Mouse (Mus musculus): ENCODE results near the gene Pla2g3. TPM values are rescaled to one million over a fixed set of nuclear protein-coding genes. Genes with fewer than 3 reads are reported as not detected.

The Pla2g3 gene
- total RNA-seq, 4 experiments from 2014 or later: 0.14 to 0.16 TPM; not detected in 2

DNA sequence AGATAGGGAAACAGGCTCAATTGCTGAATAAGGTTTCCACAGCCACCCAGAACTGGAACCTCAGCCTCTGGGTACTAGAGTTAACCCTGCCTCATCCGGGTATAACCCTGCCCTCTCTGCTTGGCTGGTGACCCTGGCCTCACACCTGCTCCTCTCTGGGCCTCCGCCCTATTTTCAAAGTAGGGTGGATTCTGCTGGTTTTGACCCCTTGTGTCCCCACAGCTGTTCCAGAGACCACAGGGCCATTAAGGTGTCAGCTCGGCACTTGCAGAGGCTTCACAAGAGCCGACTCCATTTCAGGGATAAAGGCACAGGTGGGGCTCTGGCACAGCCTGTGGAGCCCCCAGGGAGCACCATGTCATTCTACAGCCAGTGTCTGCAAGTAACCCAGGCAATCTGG lies 4.7 kb downstream of the Pla2g3 start:
- no peak for DNase-seq (ENCODE audit: low spot score)

DNA sequence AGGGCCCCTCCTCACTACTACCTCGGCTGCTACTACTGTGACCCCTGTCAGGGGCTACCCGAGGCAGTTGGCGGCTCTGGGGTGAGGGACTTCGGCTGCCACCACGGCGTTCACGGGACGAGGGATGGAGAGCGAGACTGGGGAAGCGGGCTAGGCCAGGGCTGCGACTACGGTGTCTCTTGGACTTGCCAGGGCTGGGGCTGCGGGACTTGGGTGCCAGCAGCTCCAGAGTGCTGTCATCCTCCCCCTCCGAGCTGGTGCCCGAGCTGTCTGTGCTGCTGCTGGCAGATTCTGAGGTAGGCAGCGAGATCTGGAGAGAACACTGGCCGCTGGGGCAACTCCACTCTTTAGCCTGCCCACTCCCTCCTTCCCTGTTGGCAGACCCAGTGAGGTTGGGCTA lies 6.8 kb downstream of the Pla2g3 start:
- no peak for DNase-seq (ENCODE audit: low spot score)

DNA sequence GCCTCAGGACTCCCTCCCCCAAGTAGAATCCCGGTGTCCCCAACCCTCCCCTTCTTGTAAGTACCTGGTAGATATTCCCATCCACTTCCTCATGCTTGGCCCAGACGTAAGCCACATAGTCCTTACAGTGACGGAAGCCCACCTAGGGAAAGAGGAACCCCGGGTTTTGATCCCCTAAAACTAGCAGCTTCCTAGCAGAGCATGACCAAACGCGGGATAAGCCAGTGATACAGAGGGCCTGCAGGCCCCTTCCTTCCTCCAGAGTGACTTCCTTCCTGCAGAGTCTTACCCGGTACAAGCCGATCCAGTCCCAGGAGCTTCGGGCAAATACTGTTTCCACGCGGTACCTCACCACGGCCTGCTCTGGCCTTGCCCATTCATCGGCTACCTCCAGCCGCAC lies 7.4 kb downstream of the Pla2g3 start:
- no peak for DNase-seq (ENCODE audit: low spot score)

DNA sequence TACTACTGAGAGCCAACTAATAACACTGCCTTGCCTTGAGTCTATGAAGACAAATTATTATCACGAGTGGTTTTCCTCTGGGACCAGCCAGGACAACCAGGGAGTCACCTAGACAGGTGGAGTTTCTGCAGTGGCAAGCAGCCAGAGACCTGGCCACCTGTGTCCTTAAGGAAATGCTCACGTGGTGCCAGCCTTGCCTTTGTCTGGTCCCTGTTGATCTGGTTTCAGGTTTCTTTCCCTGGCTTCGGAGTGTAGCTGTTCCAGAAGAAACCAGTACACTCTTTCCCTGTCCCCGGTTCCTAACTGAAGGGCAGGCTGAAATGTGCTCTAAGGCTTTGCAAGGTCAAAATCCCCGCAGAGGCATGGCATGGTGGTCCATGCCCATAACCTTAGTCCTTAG lies 8.7 kb downstream of the Pla2g3 start:
- no peak for DNase-seq (ENCODE audit: low spot score)

DNA sequence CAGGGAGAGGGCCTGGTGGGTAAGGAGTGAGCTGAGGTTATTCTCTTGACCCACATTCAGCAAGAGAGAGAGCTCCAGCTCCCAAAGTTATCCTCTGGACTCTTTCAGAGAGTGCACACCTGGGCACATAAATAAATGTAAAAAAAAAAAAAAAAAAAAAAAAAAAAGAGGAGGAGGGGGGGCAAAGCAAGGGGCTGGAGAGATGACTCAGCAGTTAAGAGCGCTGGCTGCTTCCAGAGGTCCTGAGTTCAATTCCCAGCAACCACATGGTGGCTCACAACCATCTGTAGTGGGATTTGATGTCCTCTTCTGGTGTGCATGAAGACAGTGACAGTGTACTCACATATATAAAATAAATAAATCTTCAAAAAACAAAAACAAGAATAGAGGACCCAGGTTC lies 9.2 kb downstream of the Pla2g3 start:
- DNase-seq (ENCODE audit: low spot score): no peak

DNA sequence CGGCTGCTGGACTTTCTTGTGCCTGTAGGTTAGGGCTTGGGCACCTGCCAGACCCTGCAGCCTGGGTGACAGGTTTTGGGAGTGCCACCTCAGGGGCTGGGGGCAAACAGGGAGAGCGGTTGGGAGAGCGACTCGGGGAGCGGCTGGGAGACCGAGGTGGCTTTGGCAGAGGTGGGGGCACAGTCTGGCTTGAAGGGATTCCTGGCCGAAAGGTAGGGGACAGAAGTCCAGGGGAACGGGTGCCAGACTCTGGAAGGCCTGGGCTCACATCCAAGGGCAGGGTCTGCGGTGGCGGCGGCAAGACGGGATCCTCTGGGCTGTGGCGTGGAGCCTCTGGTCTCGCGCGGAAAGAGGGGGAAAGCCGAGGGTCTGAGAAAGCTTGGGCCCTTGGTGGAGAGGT lies 14.0 kb downstream of the Pla2g3 start:
- no peak for DNase-seq (ENCODE audit: low spot score)

DNA sequence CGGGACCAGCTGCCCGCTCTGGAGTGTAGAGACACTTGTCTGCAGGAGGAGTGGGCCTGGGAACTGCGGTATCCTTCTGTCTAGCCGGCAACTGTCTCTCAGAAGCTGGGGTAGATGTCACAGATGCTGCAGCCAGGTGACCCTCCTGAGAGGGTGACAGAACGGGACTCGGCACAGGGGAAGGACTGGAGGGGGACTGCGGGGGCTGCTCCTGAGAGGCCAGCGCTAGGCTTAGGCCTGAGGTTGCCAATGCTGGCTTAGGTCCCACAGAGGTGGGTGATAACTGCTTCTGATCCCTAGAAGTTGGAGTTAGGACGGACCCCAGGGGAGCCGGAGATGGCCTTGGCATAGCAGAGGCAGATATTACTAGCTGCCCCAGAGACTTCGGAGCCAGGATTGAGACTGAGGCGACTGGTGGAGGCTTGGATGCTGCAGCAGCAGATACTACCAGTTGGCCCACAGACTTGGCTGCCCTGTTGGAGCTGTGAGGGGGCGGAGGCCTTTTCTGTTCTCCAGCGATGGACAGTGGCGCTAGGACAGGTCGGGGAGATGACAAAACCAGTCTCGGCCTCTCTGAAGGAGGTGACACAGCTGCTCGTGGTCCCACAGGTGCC lies 14.5 kb downstream of the Pla2g3 start:
- DNase-seq (ENCODE audit: low spot score): no peak

DNA sequence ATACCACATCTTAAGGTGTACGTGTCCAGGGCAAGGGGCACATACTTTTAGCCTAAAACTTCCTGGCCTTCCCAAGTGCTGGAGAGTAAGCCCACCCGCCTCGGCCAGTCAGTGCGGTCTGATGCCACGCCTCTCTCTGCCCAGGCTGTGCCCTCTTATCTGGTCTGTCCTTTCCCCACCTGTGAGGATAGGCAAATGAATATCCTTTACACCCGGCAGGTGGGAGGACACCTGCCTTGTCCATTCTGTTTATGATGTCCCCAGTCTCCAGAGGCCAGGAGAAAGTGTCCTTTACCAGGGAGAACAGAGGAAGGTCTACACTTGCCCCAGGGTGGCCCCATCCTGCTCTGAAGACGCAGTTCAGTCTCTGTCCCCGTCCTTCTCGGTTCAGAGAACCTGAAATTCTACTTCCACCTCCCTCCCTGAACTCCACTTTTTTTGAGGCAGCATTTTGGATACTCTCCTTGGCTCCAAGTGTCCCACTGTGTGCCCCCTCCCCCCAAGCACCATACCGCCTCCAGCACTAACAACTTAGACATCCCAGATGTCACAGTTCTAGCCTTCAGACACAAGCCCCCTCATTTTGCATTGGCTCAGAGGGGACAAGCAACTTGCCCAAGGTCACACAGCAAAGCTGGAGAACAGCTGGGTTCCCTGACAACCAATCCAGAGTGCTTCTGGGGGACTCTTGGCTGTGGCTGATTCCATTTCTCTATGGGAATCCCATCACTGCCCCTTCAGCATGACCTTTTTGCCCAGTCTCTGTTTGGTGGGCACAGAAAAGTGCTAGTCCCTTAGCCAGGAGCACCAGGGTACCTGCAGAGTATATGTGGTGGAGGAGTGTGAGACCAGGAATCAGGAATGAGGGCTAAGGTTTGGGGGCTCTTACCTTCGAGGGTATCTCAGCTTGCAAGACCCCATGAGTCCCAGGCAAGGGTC lies 15.9 kb downstream of the Pla2g3 start:
- DNase-seq (ENCODE audit: low spot score): no peak

DNA sequence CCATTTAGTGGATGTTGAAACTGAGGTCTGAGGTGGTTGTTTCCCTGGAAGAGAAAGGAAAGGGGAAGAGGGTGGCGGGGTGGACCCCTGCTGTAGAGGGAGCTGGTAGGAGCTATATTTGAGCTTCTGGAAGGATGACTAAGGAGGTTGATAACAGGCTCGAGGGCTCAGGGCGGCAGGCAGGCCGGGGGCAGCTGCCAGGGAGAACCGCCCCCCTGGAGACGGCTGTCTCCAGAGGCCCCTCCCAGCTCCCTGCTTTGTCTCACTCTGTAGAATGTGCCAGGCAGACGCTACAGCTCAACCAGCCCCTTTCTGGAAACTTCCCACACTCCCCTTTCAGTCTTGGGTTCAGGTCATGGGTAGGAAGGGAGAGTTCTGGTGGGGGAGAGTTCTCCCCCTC lies 20.1 kb downstream of the Pla2g3 start:
- DNase-seq (ENCODE audit: low spot score): no peak

DNA sequence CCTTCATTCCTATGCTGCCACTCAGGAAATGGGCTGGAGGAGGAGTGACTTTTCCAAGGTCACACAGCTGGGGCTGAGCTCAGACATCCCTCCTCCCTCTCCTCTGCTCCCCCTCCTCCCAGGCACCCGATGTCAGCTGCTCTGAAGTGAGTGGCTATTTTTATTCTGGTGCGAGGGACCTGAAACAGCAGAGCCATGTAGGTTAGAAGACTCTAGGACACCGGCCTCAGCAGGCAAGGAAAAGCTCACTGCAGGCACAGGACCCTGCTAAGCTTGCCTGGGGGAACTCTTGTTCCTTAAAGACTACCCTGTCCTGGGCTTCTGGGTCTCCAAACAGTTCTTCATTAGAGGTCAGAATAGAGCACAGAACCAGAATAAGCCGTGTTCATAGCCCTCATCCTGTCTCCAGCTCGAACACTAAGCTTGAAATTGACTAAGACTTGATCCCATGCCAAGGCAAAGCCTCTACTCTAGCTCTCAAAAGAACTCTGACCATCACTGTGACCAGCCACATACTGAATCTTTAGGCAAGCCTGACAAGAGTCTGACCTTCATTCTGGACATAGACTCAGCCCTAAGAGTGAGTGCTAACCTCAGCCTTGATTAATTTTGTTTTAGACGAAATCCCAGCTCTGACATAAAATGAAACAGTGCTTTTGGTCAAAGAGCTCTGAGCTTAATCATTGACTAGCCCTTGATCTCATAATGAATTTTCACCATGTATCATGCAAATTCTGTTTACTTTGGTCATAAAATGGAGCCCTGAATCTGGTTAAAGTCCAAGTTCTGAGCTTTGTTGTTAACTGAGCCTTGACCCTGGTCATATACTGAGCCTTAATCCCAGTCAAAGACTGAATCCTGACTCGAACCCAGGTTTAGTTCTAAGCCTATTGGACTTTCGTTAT lies 21.3 kb downstream of the Pla2g3 start:
- no peak for DNase-seq (ENCODE audit: low spot score)

DNA sequence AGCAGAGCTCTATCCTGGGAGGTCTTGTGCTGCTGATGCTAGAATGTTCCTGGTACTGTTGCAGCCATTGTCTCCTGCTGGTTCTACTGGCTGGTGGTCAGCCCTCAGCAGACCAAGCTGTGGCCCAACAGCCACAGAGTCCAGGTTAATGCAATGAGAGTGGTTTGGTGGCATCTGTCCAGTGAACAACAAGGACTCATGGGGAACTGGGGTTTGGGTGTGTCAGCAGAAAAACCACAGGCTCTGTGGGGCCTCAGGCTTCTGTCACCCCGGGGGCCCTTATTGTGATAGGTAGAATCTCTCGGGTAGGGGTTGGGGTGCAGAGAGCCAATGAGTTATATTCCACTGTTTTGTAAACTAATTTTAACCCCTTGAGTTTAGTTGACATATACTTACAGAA lies 22.2 kb downstream of the Pla2g3 start:
- no peak for DNase-seq (ENCODE audit: low spot score)

DNA sequence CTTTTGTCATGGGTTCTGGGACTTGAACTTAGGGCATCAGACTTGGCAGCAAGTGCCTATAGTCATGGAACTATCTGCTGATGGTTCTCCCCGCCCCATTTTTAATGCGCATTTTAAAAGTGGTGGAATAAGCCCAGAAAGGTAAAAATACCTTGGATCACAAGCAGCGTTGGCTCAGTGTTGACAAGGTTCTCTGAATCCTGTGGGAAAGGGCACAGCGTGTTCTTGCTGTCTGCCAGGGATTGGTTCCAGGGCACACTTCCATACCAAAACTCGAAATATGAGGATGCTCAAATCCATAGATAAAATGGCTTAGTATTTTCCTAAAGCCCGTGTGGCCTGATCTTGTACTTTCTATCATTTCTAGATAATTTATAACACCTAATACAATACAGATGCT lies 25.2 kb downstream of the Pla2g3 start:
- no peak for DNase-seq (ENCODE audit: low spot score)

DNA sequence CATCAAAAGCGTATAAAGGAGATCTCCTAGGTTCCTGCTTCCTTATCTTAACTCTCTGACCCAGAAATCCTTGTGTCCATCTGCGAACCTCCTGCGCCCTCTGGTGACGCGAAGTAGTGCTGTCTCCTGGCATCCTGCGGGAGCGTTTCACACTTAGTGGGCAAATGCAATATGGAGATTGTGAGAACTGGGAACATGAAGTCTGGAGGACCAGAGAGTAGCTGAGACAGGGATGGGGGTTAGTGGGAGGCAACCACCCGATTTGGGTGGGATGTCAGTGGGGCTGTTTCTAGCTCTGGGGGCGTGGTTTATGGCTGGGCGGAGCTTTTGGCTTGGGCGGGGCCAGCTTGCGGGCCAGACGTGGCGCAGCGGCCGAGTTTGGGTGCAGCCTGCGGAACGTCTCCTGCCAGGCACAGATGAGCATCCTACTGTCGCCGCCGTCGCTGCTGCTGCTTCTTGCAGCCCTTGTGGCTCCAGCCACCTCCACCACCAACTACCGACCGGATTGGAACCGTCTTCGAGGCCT lies 26.5 kb downstream of the Pla2g3 start, which contains the start of gene Selenom:
TSS of gene Selenom (plus strand) at position 156 of the 526 bp plus-strand sequence.
- DNase-seq (ENCODE audit: low spot score): peak; percentile 94

DNA sequence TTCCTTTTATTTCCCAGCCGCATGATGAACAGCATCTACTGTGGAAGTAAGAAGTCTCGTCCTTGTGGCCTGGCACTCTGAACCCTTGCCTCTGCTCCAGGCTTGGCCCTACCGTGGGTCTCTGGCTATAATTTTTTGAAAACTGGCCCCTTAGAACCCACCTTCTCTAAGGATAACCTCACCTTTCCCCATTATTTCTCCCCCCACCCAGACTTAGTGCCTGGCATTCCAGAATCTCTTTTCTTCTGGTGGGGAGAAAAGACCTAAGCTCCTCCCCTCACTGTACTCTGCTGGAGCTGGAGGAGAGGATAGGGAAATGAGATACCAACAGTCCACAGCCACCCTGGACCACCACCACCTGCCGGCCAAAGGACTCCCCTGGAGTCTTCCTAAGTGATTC lies 27.1 kb downstream of the Pla2g3 start:
- no peak for DNase-seq (ENCODE audit: low spot score)

DNA sequence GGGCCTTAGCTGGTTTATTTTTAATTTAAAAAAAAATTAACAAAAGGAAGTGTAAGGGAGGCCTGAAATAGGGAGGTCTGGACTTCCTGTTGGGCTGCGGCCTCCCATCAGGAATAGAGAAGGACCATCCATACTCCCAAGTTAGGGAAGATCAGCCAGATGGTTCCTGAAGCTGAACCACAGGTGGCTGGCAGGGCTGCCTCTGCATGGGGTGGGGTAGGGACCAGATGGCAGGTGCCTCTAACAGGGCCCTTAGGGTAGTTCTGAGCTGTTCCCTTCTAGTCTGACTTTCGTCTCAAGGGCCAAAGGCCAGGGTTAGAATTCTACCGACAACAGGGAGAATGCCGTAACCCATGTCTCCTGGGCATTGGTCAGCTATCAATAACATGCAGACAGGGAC lies 27.6 kb downstream of the Pla2g3 start:
- DNase-seq (ENCODE audit: low spot score): no peak

DNA sequence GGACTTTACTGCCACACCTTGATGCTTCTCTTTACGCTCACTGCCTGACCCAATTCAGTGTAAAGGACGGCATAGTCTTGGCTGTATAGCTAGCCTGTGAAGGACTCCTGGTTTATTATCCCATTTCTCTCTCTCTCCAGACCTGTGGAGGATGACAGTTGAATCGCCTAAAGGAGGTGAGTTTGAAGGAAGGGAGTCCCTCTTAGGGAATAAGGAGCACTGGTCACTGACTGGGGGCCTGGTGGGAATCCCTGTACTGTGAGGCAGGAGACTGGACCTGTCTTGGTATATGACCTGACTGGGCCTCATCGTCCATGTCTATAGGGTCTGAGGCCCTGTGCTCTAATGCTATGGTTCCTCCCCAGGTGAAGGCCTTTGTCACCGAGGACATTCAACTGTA lies 28.0 kb downstream of the Pla2g3 start:
- no peak for DNase-seq (ENCODE audit: low spot score)

DNA sequence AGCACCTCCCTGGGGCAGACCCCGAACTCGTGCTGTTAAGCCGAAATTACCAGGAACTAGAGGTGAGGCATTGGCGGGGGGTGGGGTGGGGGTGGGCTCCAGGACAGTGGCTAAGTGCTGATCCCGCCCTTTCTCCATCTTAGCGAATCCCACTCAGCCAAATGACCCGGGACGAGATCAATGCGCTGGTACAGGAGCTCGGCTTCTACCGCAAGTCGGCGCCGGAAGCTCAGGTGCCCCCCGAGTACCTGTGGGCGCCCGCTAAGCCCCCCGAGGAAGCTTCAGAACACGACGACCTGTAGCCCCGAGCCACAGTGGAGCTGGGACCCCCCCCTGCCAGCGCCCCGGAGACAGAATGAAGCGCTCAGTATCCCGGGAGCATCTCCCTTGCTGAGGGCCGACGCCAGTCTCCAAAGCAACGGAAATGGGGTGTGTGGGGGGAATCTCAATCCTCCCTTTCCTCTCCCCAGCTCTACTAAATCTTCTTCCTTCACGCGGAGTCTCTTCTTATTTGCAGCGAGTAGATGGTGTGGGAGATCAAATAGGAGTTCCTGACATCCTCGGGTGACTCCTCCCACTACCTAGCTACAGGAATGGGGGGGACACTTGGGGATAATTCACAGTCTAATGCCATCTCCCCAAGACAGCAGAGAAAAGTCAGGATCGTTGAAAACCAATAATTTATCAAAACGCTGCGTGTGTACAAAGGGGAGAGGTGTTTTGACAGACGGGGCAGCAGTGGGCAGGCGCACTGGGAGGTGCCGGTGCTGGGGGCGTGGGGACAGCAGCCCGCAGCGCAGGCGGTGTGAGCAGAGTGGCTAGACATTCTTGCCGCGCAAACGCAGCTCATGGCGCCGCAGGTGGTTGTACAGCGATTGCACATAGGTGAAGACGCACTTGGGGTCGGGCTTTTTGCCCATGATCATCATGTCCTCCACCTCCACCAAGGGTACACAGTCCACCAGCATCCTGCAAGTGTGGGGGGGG lies 29.1 kb downstream of the Pla2g3 start:
- no peak for DNase-seq (ENCODE audit: low spot score)

DNA sequence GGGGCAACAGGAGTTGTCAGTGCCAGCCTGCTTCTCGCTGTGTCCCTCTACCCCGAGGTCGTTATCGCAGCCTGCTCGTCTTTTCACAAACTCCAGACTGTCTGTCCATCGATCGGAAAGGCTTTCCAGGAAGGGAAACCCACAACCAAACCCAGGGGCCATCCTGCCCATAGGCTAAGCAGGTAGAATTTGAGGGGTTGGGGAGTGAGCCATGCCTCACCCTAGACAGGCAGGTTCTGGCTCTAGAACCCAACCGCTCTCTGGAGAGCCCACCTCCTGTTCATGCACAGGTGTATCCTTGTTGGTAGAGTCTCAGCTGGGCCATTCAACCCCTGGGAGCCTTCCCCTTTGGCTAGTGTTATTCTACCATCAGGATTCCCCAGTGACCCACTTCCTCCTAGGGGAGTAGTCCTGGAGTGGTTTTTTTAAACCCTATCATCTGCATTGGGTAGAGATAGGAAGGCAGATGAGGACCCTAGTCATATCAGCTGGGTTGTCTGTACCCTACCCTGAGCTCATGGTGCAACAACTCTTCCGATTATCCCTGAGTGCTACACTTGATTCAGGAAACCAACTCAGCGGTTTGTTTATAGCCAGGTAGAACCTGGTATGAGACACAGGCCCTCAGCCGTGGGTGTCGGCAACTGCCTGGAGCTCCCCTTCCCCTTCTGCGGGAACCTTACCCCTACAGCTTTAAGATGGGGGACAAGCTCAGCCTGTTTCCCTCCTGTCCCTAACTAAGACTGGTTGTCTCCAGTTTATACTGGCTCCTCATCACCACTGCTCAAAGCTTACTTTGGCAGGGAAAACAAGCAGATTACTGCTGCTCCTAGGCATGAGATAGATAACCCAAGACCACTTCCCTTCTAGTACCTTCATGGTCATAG lies 30.0 kb downstream of the Pla2g3 start:
- DNase-seq (ENCODE audit: low spot score): no peak

DNA sequence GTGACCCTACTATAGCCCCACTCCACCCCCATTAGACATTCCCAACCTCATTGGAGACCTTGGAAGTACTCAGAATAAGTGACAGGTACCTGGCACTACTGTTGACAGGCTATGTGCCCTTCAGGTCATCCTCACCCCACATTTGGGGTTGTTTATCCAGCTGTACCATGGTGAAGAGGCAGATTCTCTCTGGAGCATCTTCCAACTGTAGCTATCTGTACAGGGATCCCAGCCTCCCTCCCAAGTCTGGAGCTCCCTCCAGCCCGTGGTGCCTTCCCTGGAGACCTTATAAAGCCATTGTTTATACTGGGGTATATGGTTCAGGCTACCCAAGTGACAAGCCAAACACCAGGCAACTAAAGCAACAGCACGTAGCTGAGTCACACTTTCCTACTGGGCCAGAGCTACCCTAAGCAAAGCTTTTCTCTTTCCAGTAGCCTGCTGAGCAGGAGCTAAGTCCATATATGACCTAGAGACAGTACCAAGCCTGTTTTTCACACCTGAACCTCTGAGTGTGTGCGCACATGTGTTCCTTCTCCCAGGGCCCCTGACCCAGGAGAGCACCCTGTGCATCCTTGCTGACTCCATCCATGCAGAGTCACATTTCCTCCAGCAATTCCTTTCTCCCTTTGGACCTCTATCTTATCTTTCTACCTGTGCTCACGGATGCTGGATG lies 31.1 kb downstream of the Pla2g3 start:
- DNase-seq (ENCODE audit: low spot score): no peak

All from heart, adult 8-10 months (tissue).